Mouse (Mus musculus) retina, adult 2 months (tissue): ENCODE results near the gene Nhlrc3.

Experiments
- DNase-seq: peaks from one replicate; pipeline ENCODE4 v3.0.0-alpha.2; 2012; ENCODE audit warnings: low read depth, low spot score

The Nhlrc3 gene

DNA sequence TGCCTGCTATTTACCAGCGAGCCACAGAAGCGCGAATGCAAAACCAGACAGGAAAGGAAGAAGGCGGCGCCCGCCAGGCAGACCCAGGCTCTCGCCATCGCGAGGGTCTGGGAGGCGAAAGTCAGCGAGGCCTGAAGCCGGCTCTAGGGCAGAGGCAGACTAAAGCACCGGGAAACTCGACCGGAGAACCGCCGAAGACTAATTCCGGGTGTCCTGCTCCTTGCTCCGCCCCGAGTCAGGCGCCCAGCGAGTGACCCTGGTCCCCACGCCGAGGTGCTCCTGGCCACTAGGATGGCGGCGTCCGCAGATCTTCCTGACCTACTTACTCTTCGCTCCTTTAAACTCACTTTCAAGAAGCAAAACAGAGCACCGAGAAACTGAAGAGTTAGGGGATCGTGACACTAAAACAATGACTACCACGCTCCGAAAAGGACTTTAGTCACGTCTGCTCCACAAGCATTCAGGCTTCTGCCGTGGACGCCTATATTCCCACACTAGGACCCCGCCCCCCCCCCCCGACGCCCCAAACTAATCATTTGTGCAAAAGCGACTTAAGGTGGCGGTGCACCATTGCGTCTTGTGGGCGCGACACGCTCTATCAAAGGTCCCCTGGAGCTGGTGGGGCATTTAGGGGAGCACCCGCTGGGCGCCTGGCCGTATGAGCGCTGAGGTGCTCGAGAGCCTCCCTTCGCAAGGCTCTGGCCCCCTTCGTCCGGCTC lies at the start of gene Nhlrc3, which contains the start of gene Proser1:
Gene Nhlrc3, minus strand, starts transcription at position 287 of the 719 bp plus-strand sequence.
Gene Proser1, plus strand, starts transcription at position 621 of the 719 bp plus-strand sequence.
- DNase-seq = peak; percentile 98

- DNase-seq = no peak
Observed at GRCm38 (mm10) chr3:53502428-53502827, 39.3 kb upstream of the Nhlrc3 start.

- DNase-seq = no peak
Observed at GRCm38 (mm10) chr3:53498351-53498905, 35.3 kb upstream of the Nhlrc3 start.

GRCm38 (mm10) chr3:53488353-53488752 lies 25.2 kb upstream of the Nhlrc3 start, which contains the start of gene Stoml3:
Gene Stoml3, plus strand, starts transcription at chr3:53488653.
- DNase-seq = no peak

GRCm38 (mm10) chr3:53486996-53487576 lies 24.0 kb upstream of the Nhlrc3 start:
- no peak for DNase-seq

- no peak for DNase-seq
Observed at GRCm38 (mm10) chr3:53486561-53486960, 23.4 kb upstream of the Nhlrc3 start.

- no peak for DNase-seq
Observed at GRCm38 (mm10) chr3:53483414-53484059, 20.4 kb upstream of the Nhlrc3 start.

DNA sequence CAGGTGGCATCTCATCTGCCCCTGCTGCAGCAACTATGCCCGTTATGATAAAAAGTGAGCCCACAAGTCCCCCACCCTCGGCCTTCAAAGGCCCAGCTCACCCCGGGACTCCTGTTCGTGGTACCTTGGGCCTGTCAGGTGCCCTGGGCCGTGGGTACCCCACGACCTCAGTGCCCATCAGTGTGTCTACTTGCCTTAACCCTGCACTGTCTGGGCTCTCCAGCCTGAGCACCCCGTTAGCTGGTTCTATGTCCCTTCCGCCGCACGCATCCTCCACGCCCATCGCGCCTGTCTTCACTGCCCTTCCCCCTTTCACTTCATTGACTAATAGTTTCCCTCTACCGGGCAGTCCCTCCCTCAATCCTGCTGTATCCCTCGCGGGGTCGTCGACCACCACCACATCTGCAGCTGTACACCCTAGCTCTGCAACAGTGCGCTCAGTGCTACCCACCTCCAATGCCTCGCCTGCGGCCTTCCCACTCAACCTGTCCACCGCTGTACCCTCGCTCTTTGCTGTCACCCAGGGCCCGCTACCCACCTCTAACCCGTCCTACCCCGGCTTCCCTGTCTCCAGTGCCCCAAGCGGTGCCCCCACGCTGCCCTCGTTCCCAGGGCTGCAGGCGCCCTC lies 15.4 kb upstream of the Nhlrc3 start:
- no peak for DNase-seq

GRCm38 (mm10) chr3:53477468-53477867 lies 14.3 kb upstream of the Nhlrc3 start:
- no peak for DNase-seq

GRCm38 (mm10) chr3:53475889-53476288 lies 12.8 kb upstream of the Nhlrc3 start:
- no peak for DNase-seq

DNA sequence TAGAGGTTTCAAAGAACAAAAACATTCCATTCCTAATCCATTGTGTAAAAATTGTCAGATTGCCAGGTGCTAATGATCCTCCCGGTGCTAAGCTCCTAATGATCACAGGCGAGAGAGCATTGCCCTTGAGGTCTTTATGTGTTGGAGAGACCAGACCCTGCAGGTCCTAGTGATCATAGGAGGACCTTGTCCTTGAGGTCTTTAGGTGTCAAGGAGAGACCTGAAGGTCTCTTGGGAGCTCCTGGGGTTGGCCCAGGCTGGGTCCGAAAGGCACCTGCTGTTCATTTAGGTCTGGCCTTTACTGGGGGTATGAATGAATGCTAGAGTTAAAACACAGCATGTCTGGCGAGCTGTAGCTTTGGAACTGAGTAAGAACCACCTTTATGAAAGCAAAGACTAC lies 11.0 kb upstream of the Nhlrc3 start:
- DNase-seq = no peak

DNA sequence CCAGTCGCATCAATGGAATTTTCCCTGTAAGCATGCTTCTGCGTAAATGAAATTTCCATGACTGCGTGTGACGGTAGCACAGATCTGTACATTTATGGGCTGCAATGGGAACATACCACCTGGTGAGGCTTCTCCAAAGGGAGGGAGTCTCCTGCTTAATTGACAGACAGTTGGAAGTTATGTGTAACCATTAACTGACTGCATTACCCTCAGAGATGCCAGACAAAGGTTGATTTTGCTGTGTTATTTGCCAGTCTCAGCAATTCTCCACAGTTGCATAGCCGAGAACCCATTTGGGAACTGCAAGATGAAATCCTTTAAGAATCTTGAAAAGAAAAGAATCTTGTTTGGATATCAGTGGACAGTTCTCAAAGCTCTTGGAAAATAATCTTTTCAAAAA lies 8.9 kb upstream of the Nhlrc3 start:
- DNase-seq = no peak

DNA sequence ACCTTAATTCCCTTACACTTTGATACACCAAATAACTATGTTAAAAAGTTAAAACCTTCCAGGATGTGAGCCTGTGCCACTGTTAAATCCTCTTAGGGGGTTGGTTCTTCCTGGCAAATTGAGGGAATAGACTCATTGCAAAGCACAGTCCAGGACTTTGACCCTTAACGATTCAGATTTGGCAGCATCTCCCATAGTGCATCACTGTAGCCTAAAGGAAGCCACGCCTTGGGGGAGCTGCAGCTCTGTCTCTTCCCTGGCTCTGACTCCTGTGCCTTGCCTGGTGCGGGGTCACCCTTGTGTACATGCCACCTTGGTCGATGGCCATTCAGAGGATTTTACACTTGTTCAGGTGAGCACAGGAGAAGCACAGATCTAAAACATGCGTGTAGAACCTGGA lies 6.5 kb upstream of the Nhlrc3 start:
- no peak for DNase-seq

DNA sequence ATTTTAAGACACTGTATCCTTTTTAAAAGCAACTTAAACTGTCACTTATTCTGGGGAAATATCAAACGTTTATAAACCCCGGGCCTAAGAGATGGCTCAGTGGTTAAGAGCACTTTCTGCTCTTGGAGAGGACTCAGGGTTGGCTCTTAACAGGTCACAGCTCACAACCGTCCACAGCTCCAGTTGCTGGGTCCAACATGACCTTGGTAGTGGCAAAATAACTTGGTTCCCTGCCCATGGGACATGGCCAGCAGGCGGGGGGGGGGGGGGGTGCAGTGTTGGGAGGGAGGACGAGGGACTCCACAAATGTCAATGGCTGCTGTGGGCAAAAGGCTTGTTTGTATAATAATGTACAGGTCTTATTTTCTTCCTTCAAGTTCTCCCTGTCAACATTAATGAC lies 4.2 kb upstream of the Nhlrc3 start:
- no peak for DNase-seq

GRCm38 (mm10) chr3:53466481-53466880 lies 3.3 kb upstream of the Nhlrc3 start:
- no peak for DNase-seq

GRCm38 (mm10) chr3:53465330-53465729 lies 2.2 kb upstream of the Nhlrc3 start:
- no peak for DNase-seq

- no peak for DNase-seq
Observed at GRCm38 (mm10) chr3:53464146-53464698, 1.1 kb upstream of the Nhlrc3 start.

GRCm38 (mm10) chr3:53463765-53464114 lies 608 bp upstream of the Nhlrc3 start:
- no peak for DNase-seq

DNA sequence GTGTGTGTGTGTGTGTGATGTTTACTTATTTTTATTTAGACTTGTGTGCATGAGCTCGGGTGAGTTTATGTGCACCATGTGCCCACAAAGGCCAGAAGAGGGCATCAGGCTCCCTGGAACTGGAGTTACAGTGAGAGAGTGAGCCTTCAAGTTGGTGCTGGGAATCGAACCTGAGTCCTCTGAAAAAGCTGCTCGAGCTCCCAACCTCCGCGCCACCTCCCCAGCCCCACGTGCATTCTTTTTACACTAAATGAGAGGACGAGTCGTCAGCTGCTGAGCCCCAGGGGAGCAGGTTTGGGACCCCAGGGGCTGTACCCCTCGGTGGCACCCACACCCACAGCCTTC lies 459 bp downstream of the Nhlrc3 start:
- DNase-seq = no peak

- no peak for DNase-seq
Observed at GRCm38 (mm10) chr3:53460106-53460505, 3.0 kb downstream of the Nhlrc3 start.

GRCm38 (mm10) chr3:53457750-53458149 lies 5.4 kb downstream of the Nhlrc3 start:
- no peak for DNase-seq

GRCm38 (mm10) chr3:53454984-53455383 lies 8.1 kb downstream of the Nhlrc3 start:
- no peak for DNase-seq
